Mouse (Mus musculus): ENCODE results near the gene Pex5l.

DNA sequence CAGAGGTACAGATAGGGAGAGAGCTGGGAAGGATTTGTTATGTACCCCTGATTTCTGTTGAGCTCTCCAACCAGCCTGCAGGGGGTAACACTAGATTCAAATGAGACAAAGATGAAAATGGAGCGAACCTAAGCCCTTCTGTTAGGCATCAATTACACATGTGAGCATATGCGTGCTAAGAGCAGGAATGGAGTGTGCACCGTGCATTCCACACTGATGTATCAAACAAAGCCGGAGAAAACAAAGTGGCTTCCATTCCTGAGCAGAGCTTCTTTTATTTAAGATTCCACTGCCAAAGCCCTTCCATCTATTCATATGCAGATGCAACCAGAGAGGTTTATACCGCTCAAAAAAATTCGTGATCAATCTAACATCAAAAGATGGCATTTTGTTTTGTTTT is 79.5 kb downstream of the Pex5l start:
- TF ChIP-seq CTCF (IDR thresholded peaks at IDR 0.05; ENCODE audit: insufficient read depth, low read depth, low read length) (no peak), POLR2A (IDR thresholded peaks at IDR 0.05; ENCODE audit: insufficient read depth, low read depth, low read length) (no peak)

Data from olfactory bulb, adult 2 months (tissue).